Mouse (Mus musculus) frontal cortex, adult (tissue): ENCODE data around the gene Astn2.
A peak's percentile ranks its signal among the peaks of the same experiment; 100 is the strongest.

Experiments
- ATAC-seq: cut with Nextera tagmentation; 2 replicates; pipeline ENCODE4 v1.9.2; 2017; ENCODE audit warnings: mild to moderate bottlenecking, moderate library complexity, mixed read lengths; ENCODE audit not compliant: low TSS enrichment

The Astn2 gene

DNA sequence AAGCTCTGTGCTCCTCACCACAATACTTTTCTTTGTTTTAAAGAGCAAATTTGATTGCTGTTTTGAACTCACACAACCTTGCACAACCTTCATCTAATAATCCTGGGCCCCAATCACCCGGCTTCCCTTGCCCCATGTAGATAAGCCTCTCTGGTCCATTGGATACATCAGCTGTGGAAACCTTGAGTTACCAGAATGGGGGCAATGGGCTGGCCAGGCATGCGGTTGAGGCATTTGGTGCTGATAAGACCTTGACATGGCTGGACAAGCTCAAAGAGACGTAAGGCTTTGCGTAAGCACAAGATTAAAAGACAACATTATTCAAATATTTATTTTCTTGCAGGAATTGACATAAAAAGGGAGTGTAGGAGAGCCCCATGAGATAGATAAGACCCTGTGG is 988.9 kb downstream of the Astn2 start:
- no peak for ATAC-seq

- ATAC-seq, result no peak
These were observed 1001.4 kb downstream of the Astn2 start for GRCm38 (mm10) chr4:65402836-65403634.

GRCm38 (mm10) chr4:65402286-65402685 is 1002.1 kb downstream of the Astn2 start:
- no peak for ATAC-seq

- ATAC-seq, result no peak
These were observed 1005.0 kb downstream of the Astn2 start for GRCm38 (mm10) chr4:65399457-65399856.

DNA sequence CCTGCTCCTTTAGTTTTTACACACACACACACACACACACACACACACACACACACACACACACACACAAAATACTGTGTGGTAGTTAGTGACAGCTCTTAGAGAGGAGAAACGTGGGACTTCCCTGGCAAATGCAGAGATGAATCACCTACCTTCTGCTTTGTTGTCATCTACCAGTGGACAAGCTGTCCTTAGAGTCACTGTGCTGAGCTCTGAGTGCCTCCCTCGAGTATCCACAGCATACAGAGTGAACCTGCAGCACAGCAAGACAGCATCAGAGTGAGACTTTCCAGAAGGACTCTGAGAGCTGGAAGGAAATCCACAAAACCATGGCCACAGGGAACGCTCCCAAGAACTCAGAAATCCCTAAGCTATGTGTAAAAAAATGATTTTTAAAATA is 1007.6 kb downstream of the Astn2 start:
- ATAC-seq, result peak; percentile 95

DNA sequence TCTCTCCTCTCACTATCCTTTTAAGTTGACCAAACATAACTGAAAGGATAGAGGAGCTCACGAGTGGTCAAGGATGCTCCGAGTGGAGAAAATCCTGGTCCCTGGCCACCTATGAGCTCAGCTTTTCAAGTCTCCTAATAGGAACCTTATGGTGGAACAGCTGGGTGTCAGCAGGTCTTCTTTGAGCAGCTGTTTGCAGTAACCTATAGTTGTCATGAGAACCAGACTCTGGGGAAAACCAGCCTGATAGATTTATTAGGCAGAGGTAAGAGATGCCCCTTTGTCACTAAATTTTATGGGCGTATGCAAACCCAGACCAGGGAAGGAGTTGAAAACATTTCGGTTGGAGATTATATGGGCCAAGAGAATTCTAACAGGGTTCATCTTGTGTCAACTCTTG is 1013.4 kb downstream of the Astn2 start:
- ATAC-seq, result no peak

DNA sequence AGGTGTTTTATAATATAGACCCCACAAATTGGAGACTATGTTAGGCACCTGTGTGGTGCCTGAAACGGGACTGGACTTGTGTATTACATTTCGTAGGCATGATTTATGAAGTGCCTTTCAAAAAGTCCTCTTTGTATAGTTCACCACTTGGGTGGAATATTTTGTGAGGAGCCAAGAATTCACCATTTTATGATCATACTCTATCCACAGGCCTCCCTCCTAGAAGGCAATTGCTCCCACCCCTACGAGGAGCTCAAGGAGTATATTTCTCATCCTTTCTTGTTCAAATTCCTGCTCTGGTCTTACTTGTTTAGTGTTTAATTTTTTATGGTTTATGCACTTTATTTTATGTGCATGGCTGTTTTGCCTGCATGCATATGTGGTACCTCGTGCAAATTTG is 1021.3 kb downstream of the Astn2 start:
- no peak for ATAC-seq

DNA sequence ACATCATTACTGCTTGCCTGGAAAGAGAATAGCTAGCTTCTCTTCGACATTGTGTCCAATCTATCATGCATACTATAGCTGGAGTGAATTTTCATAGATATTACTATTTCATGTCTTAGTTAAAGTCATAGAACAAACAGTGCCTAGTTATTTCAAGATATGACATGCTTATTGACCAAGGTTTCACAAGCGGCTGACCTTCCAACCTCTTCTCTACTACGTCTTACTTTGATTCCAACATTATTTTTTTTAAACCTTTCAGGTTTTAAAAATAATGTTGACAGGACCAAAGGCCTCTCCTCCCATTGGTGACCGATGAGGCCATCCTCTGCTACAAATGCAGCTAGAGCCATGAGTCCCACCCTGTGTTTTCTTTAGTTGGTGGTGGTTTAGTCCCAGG is 1025.0 kb downstream of the Astn2 start:
- ATAC-seq, result no peak

GRCm38 (mm10) chr4:65376571-65376970 is 1027.8 kb downstream of the Astn2 start:
- ATAC-seq, result no peak

DNA sequence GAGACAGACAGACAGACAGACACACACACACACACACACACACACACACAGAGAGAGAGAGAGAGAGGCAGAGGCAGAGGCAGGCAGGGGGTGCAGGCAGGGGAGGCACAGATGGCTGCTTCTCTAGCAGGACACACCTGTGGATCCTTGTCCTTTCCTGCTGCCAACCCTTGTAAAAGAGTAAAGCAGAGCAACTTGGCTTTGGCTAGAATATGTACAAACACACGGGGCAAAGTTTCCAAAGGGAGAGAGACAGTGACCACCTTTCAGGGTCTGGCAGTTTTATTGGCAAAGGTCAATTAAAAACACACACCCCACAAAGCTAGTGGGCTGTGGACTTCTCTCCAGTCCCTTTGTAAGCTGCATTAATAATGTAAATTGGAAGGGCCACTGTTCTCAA is 1030.6 kb downstream of the Astn2 start:
- ATAC-seq, result no peak

DNA sequence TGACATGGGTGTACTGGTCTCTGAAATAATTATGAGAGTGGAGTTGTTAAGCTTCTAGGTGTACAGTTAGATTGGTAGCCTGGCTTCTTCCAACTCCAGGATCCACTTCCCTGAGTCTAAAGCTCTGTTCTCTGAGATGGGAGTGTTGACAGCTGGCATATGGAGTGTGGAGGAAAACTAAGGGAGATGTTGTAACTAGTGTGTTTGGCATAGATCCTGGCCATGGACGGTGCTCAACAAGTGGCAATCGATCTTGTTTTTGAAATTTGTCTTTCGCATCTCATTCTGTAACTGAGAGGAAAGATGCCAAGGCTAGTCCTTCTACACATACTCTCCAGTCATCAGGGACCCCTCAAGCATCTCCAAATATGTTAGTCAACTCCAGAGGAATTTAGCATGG is 1031.7 kb downstream of the Astn2 start:
- peak; percentile 65; the same call in 1 of the 2 replicates for ATAC-seq

- ATAC-seq, result no peak
These were observed 1037.3 kb downstream of the Astn2 start for GRCm38 (mm10) chr4:65367135-65367534.

GRCm38 (mm10) chr4:65354580-65354979 is 1049.8 kb downstream of the Astn2 start:
- ATAC-seq, result no peak; the same call in 1 of the 2 replicates

DNA sequence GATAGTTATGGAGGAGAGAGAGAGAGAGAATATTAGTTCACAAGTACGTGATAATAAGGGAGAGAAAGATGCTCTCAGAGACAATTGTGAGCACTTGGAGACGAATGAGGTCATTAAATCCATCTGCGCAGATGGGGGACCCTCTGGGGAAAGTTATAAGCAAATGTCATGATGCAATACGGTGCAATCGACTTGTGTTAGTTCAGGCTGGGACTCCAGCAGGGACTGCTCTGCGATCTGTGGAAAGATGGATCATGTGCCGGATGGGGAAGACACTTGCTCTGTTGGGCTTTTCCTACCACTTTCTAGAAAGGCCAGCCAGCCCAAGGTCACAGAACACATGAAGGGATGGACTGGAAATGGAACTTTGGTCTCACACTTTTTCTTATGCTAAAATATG is 1053.9 kb downstream of the Astn2 start:
- ATAC-seq, result no peak

DNA sequence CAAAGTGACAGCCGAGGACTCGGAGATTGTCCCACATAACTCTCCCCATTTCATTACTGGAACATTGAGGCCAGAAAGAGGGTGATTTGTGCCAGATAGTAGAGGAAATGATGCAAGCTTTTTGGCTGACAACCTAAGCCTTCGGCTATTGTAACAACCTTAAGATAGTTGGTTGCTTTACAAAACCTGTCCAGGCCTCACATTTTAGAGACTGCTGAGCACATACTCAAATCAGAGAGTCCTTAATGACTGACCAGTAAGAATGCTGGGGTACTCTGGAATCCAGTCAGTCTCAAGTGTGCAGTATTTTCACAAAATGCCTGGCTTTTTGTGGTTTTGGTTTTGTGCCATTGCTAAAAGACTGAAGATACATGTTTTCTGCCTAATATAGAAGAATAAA is 1062.6 kb downstream of the Astn2 start:
- ATAC-seq, result no peak

- no peak for ATAC-seq
These were observed 1070.7 kb downstream of the Astn2 start for GRCm38 (mm10) chr4:65333718-65334117.
